Mouse (Mus musculus) spleen, adult 2 months (tissue): ENCODE data around the gene Cobl.

Source experiments
- CTCF ChIP-seq: fragments of 200-500 bp; IDR thresholded peaks from 2 replicates; pipeline ENCODE4 v1.5.1; 2011; ENCODE audit warnings: mild to moderate bottlenecking, inconsistent platforms; ENCODE audit not compliant: insufficient read depth, insufficient read length, insufficient replicate concordance; ENCODE audit errors: extremely low read depth
- POLR2A ChIP-seq: fragments of 200-500 bp; IDR thresholded peaks from 2 replicates; pipeline ENCODE4 v1.6.1; 2011; ENCODE audit warnings: low read depth, low read length, inconsistent platforms

DNA sequence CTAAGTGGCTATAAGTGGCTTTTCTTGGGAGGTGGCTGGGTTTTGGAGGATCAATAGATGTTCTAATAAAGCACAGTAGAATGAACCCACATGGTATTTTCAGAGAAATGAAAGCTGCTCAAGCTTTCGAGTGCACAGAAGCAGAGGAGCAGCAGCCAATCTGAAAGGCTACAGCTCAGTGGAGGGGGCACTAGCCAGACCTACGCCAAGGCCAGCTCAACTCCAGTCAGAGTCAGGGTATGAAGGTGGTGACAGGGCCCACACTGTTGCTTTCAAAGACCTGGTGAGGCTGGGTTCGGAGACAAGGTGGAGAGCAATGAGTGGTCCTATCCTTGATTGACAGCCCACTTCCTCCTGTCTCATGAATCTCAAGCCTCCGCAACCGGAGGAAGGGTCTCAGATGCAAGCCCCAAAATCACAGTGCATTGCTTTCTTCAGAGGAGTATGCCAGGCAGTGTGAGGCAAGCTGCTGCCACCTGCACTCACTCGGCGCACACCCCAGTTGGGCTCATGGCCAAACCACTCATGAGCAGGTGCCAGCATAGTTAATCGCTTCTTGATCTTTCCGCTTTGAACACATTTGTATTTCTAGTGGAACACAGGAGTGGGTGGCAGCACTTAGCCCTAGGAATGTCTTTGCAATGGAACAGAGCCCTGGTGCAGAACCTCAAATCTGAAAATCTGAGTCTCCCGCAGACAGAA, 232.6 kb downstream of the Cobl start:
- TF ChIP-seq CTCF (no peak), POLR2A (no peak)
